Mouse (Mus musculus): ENCODE measurements around the gene Ranbp10. TPM values are rescaled to one million over a fixed set of nuclear protein-coding genes. Genes with fewer than 3 reads are reported as not detected.
A peak's percentile ranks its signal among the peaks of the same experiment; 100 is the strongest.

Ranbp10 gene
- polyA plus RNA-seq (2012; rRNA removed) = 25.8 and 28.5 TPM in 2 replicates

- peak; percentile 92 for DNase-seq
- TF ChIP-seq CTCF (IDR thresholded peaks at IDR 0.05; ENCODE audit: insufficient read depth, low read length) = no peak
- peak; percentile 70; the same call in 1 of the 2 replicates for TF ChIP-seq POLR2A (IDR thresholded peaks at IDR 0.05; ENCODE audit: borderline replicate concordance, extremely low read depth, low read depth, low read length)
- under 1% methylated on average over 52 of the region's 52 CpGs for WGBS
- Histone ChIP-seq H3K4me1 (ENCODE audit: control insufficient read depth, insufficient read depth, low read length) (peaks cover 5% of the 10 kb centered on the region; the same call in 1 of the 2 replicates), H3K4me3 (replicated peaks; ENCODE audit: extremely low read depth, low read depth, low read length) (peak within 1 kb of the TSS; percentile 74)
These were observed at the start of gene Ranbp10, which contains the start of gene Tsnaxip1 for GRCm38 (mm10) chr8:105826861-105827848. TSS of gene Ranbp10 (minus strand) at chr8:105827350. TSS of gene Tsnaxip1 (plus strand) at chr8:105827731.

GRCm38 (mm10) chr8:105874301-105874700, 47.2 kb upstream of the Ranbp10 start:
- Histone ChIP-seq H3K4me1 (ENCODE audit: control insufficient read depth, insufficient read depth, low read length) (no peaks in the 10 kb centered on the region), H3K4me3 (replicated peaks; ENCODE audit: extremely low read depth, low read depth, low read length) (no peak overlapping the region)
- no peak for TF ChIP-seq CTCF (IDR thresholded peaks at IDR 0.05; ENCODE audit: insufficient read depth, low read length)
- no peak for TF ChIP-seq POLR2A (IDR thresholded peaks at IDR 0.05; ENCODE audit: borderline replicate concordance, extremely low read depth, low read depth, low read length)
- no peak for DNase-seq
- 48% methylated on average over 6 of the region's 6 CpGs for WGBS

- TF ChIP-seq CTCF (IDR thresholded peaks at IDR 0.05; ENCODE audit: insufficient read depth, low read length) (peak; percentile 29; the same call in 1 of the 2 replicates), POLR2A (IDR thresholded peaks at IDR 0.05; ENCODE audit: borderline replicate concordance, extremely low read depth, low read depth, low read length) (no peak)
- Histone ChIP-seq H3K4me3 (replicated peaks; ENCODE audit: extremely low read depth, low read depth, low read length) (no peak overlapping the region), H3K4me1 (ENCODE audit: control insufficient read depth, insufficient read depth, low read length) (no peaks in the 10 kb centered on the region; the same call in 1 of the 2 replicates)
- DNase-seq = no peak
- WGBS = 85% methylated on average over 6 of the region's 6 CpGs
These were observed 39.3 kb upstream of the Ranbp10 start for GRCm38 (mm10) chr8:105866364-105867029.

- no peak for DNase-seq
- Histone ChIP-seq H3K4me1 (ENCODE audit: control insufficient read depth, insufficient read depth, low read length) (peaks cover 7% of the 10 kb centered on the region), H3K4me3 (replicated peaks; ENCODE audit: extremely low read depth, low read depth, low read length) (no peak overlapping the region)
- TF ChIP-seq CTCF (IDR thresholded peaks at IDR 0.05; ENCODE audit: insufficient read depth, low read length) (no peak), POLR2A (IDR thresholded peaks at IDR 0.05; ENCODE audit: borderline replicate concordance, extremely low read depth, low read depth, low read length) (no peak)
- 8% methylated on average over 1 of the region's 1 CpGs for WGBS
These were observed 34.8 kb upstream of the Ranbp10 start for GRCm38 (mm10) chr8:105861951-105862350.

GRCm38 (mm10) chr8:105860143-105860981, 33.2 kb upstream of the Ranbp10 start, which contains the start of gene Nutf2:
TSS of gene Nutf2 (plus strand) at chr8:105860580.
- H3K4me3 ChIP-seq (replicated peaks; ENCODE audit: extremely low read depth, low read depth, low read length) = peak within 1 kb of the TSS; percentile 82
- H3K4me1 ChIP-seq (ENCODE audit: control insufficient read depth, insufficient read depth, low read length) = peaks cover 18% of the 10 kb centered on the region
- peak; percentile 87 for DNase-seq
- TF ChIP-seq CTCF (IDR thresholded peaks at IDR 0.05; ENCODE audit: insufficient read depth, low read length) (no peak), POLR2A (IDR thresholded peaks at IDR 0.05; ENCODE audit: borderline replicate concordance, extremely low read depth, low read depth, low read length) (peak; percentile 52; the same call in 1 of the 2 replicates)
- WGBS = 0% methylated on average over 45 of the region's 59 CpGs

GRCm38 (mm10) chr8:105859314-105859713, 32.2 kb upstream of the Ranbp10 start:
- no peak for DNase-seq
- 63% methylated on average over 5 of the region's 5 CpGs for WGBS
- Histone ChIP-seq H3K4me1 (ENCODE audit: control insufficient read depth, insufficient read depth, low read length) (peaks cover 18% of the 10 kb centered on the region), H3K4me3 (replicated peaks; ENCODE audit: extremely low read depth, low read depth, low read length) (no peak overlapping the region)
- TF ChIP-seq POLR2A (IDR thresholded peaks at IDR 0.05; ENCODE audit: borderline replicate concordance, extremely low read depth, low read depth, low read length) (no peak), CTCF (IDR thresholded peaks at IDR 0.05; ENCODE audit: insufficient read depth, low read length) (no peak)

- TF ChIP-seq CTCF (IDR thresholded peaks at IDR 0.05; ENCODE audit: insufficient read depth, low read length) = no peak
- no peak for TF ChIP-seq POLR2A (IDR thresholded peaks at IDR 0.05; ENCODE audit: borderline replicate concordance, extremely low read depth, low read depth, low read length)
- 84% methylated on average over 5 of the region's 5 CpGs for whole genome bisulfite sequencing
- Histone ChIP-seq H3K4me1 (ENCODE audit: control insufficient read depth, insufficient read depth, low read length) (peaks cover 18% of the 10 kb centered on the region), H3K4me3 (replicated peaks; ENCODE audit: extremely low read depth, low read depth, low read length) (no peak overlapping the region)
- DNase-seq = no peak
These were observed 31.3 kb upstream of the Ranbp10 start for GRCm38 (mm10) chr8:105858495-105858894.

GRCm38 (mm10) chr8:105856168-105856835, 29.2 kb upstream of the Ranbp10 start:
- no peak for TF ChIP-seq POLR2A (IDR thresholded peaks at IDR 0.05; ENCODE audit: borderline replicate concordance, extremely low read depth, low read depth, low read length)
- no peak for TF ChIP-seq CTCF (IDR thresholded peaks at IDR 0.05; ENCODE audit: insufficient read depth, low read length)
- no peak for DNase-seq
- Histone ChIP-seq H3K4me3 (replicated peaks; ENCODE audit: extremely low read depth, low read depth, low read length) (peak overlapping the region; percentile 92), H3K4me1 (ENCODE audit: control insufficient read depth, insufficient read depth, low read length) (peaks cover 17% of the 10 kb centered on the region)
- WGBS = 11% methylated on average over 15 of the region's 15 CpGs

Data from lung, adult 2 months (tissue).